Mouse (Mus musculus): ENCODE measurements at regions not wholly inside any gene's neighbourhood (a gene's known extent, or its start where the extent isn't known, plus 50 kb on each side); places are given as distances from the start of the nearest gene placed in this dataset.

DNA sequence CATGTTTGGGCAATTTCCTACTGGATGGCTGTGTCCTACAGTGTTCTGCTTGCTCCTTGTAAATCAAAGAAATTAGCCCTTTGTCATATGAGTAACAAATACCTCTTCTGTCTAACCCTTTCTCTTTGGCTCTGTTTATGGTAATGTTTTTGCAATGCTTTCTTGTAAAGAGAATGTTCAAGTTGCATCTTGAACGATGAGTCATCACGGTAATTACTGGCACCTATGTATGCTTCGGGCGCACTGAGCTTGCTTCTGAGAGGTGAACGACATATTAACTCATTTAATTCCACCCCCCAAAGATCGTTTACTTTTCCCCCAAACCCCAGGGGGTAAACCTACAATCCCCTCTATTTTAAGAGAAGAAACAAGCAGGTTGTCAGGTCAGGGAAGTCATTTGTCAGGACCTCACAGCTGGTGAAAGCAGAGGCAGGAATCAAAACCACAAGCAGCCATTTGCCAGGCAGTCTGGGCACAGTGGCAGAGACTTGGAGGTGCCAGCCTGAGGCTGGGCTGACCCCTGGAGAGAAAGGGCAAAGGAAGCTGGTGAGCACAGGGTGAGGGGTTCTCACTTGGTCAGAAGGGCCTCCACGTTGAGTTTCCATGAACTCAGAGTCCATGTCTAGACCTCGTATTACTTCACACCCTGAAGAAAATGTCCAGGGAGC lies 87.6 kb upstream of the Atp1a1 start:
- no peak for DNase-seq

DNA sequence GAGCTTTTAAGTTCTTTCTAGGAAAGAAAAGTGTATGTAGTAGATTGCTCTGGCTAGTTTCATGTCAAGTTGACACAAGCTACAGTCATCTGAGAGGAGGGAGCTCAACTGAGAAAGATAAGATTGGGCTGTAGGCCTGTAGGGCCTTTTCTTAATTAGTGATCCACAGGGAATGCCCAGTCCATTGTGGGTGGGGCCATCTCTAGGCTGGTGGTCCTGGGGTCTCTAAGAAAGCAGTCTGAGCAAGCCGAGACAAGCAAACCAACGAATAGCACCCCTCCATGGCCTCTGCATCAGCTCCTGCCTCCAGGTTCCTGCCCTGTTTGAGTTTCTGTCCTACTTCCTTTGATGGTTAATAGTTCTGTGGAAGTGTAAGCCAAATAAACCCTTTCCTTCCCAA lies 86.3 kb upstream of the Atp1a1 start:
- no peak for DNase-seq

DNA sequence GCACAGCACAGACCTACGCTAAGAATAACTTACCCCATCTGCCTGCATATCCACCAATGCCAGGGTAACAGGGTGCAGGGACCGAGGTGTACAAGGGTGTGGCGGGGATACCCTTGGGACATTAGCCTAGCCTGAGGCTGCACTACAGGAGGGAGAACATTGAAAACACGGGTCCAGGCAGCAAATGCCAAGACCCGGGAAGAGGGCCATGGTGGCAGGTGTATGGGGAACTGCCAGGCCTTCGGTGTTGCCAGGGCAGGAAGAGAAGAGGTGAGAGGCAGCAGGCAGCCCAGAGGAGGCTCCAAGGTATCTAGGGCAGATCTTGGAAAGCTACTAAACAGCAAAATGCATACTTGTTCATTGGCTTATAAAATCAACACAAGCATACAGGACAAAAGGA lies 85.7 kb upstream of the Atp1a1 start:
- no peak for DNase-seq

DNA sequence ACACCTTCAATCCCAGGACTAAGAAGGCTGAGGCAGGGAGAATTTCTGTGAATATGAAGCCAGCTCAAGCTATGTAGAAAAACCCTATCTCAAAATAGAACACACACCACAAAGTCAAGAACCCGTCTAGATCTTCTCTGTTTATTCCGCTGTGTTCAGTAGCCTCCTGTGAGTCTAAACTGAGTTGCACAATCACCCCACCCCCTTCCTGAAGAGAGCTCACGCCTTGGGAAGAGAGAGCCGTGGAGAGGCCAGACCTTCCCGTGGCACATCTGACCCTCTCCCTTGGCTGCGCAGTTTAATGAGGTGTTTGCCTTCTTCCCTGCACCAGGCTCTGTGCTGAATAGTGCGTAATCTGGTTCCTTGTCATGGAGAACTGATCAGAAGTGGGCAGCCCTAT lies 80.7 kb upstream of the Atp1a1 start:
- no peak for DNase-seq

DNA sequence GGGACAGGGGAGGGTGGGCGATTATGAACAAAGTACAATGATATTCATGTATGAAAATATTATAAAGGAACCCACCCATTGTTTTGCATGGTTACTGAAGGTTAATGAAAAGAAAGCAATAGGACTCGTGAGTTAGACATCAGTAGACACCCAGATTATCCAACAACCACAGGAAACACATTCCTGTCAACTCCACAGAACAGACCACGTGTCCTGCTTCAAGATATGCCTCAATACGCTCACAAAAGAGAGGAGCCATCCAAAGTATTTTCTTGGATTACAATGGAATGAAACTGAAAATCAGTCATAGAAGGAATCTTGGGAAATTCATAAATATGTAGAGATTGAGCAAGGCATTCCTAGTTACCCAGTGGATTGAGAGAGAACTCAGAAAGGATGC lies 68.5 kb upstream of the Atp1a1 start:
- no peak for DNase-seq

DNA sequence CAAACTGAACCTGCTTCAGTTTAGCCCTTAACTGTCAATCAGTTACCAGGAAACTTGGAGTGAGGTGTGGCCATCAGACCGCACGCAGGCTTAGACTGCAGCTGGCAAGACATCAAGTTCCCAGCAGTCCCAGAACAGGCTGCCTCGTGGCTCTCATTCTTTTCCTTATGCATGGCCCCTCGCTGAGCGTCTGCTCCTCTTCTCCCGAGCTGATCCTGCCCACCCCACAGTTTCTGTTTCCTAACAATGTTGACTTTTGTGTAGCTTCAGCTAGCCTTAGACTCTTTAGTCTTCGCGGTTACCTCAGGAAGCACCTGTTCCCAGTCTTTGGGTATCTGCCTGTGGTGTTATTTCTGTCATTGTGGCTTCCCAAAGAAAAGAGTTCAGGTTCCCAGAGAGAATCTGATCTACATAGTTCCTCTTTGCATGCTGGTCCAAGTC lies 66.1 kb upstream of the Atp1a1 start:
- peak; percentile 37 for DNase-seq

DNA sequence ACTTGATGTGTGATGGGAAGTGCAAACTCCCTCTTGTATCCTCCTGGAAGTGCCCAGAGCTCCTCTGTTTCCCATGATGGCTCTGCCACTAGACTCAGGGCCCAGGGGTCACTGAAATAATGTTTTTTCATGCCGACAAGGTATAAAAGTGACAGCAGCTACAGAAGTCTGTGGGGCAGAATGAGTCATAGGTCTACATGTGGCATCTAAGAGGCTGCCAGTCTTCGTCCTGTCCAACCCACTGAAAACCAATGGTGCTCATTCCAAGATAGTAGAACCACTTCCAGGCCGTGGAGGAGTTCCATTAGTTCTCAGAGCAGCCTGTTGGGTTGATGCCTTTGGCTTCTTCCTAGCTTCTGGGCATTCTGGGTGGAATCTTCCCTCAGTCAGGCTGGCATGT lies 65.3 kb upstream of the Atp1a1 start:
- DNase-seq: no peak

DNA sequence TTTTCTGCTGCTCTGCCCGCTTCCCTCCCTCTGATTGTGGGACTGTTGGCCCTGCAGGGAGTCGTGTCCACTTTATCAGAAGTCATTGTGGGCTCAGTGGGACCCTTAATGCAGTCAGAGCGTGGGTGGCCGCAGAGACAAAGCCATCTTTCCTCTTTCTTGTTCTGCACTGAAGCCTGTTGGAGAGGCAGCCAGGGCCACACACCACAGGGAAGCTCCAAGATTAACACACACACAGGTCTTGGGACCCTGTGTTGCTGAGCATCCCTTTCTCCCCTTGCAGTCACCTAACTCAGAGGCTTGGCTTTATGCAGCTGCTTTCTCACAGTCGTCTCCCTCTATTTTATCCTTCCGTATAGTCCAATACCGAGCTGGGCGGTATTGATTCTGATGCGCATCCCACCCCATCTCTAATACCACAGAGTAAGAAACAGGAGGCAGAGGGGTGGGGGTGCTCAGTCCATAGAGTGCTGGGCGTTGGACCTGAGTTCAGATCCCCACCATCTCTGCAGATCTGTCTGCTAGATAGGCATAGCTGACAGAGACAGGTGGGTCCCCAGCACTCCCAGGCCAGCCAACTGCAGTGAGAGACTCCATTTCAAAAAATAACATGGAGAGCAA lies 63.4 kb upstream of the Atp1a1 start:
- no peak for DNase-seq

DNA sequence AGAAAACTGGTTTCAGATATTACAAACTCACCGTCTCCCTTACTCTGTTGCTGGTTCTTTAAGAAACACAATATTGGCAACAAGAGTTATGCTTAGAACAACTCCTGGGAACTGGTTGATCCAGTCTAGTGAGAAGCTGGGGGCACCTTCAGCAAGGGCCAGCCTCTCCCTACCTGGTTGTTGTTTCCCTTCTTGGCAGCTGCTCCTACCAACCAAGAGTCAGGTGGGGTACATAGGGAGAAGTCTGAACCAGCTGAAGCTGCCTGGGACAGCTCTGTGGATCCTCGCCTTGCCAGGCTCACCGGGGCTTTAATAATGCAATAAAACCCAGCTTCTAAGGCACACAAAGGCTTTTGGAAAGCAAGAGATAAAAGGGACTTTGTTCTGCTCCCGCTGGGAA lies 62.7 kb upstream of the Atp1a1 start:
- DNase-seq: no peak

DNA sequence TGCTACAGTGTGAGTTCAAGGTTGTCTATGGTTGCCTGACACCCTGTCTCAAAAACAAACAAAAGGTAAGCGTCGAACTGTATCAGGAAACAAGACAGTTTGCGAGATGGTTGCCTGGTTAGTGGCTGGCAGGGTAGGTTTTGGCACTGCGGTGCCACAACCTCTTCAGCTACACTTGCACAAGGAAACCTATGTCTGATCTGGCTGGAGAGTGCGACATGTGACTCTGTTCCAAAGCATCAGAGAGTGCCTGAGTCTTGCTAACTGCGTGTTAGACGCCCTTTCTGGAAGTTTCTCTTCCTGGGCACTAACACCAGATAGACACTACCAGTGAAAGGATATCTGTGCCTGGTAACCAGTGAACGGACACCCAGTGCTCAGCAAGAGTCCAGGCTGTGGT lies 62.1 kb upstream of the Atp1a1 start:
- DNase-seq: no peak

DNA sequence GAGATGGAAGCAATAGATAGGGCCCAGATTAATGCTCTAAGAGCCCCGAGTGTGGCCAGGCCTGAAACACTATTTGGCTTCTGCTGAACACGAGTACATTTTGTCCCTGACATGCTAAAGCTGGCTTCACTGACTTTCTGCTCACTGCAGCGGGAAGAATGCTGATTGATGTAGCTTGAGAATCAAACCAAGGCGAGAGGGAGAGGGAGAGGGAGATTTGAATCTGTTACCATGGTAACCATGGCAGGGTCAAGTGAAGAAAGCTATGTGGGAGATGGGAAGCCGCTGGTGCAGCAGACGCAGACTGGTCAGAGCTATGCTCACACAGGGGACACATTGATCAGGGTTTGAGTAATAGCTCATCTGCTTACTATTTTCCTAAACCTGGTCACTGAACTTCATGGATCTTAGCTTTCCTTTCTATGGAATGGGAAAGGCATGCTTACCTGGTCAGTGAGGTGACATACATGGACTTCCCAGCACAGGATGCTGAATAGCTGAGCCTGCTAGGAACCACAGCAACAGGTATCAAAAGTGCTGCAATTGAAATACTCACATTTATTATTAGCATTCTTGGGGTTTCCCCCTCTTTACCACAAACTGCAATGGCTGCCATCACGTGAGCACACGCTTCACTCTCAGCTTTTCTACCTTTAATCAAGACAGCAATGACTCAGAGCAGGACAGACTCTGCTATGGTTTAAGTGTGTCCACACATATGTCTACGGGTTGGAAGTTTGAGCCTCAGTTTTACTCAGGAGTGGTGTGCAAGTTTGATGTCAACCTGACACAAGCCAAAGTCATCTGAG lies 56.9 kb upstream of the Atp1a1 start:
- DNase-seq: no peak

DNA sequence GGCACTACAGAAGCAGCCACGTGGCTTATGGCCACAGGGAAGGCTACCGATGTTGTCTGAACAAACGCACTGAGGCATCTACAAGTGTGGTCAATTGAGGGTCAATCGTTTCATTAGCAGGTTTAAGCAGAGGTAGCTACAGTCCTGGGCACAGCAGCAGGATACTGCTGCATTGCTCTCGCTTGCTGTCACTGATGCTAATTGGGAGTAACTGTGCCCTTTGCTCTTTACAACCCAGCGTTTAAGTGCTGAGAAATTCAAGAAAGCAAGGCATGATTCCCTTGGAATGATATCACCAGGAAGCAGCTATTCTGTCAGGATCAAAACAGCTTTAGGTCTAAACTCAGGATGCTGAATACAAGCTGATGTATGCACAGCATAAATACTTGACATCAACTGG lies 56.2 kb upstream of the Atp1a1 start:
- no peak for DNase-seq

DNA sequence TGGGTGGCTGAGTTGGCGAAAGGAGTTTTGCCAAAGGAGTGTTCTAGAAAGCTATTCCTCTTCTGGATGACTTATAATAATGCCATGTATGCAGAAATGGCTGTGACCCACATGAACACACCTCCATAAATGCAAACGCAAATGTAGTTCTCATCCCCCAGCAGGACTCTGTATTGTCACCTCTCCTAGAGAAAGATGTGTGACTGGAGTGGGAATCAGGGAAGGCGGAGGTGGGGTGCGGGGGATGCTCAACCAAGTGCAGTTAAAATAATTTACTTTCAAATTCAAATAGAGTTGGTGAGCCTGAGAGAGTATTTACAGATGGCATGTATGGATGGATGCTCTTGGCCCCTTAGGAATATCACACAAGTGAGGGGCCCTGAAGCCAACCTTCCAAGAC lies 55.7 kb upstream of the Atp1a1 start:
- no peak for DNase-seq

DNA sequence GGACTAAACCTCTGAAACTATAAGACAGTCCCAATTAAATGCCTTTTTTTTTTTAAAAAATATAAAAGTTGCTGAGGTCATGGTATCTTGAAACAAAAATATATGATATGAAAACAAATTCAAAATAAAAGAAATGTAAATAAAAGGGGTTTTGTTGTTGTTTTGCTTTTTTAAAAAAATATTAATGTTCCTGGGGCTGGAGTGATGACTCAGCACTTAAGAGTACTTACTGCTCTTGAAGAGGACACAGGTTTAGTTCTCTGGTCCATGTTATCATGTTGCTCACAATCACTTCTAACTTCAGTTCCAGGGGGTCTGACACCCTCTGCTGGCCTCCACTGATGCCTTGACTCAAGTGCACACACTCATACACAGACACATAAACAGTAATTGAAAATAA lies 53.5 kb upstream of the Atp1a1 start:
- DNase-seq: no peak

DNA sequence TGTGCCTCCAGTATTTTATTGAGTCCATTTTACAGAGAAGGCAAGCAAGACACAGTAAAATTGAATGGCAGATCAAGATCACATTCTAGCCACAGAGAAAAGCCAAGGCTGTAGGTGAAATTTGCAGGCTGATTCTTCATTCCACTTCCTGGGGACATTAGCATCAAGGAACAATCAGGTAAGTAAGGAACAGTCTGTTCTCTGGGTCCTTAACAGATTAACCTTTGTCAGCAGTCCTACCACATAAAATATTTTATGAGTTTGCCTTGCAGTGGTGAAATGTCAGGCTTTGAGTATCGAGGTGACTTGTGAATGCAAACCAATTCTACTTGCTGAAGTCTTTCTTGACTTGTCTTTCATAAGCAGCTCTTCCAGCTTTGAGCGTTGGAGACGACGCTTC lies 50.2 kb upstream of the Atp1a1 start:
- no peak for DNase-seq

All from thymus, postnatal 14 days (tissue).